Comparison of ENCODE assay signal across 8 mouse cellular contexts in the genomic region with DNA sequence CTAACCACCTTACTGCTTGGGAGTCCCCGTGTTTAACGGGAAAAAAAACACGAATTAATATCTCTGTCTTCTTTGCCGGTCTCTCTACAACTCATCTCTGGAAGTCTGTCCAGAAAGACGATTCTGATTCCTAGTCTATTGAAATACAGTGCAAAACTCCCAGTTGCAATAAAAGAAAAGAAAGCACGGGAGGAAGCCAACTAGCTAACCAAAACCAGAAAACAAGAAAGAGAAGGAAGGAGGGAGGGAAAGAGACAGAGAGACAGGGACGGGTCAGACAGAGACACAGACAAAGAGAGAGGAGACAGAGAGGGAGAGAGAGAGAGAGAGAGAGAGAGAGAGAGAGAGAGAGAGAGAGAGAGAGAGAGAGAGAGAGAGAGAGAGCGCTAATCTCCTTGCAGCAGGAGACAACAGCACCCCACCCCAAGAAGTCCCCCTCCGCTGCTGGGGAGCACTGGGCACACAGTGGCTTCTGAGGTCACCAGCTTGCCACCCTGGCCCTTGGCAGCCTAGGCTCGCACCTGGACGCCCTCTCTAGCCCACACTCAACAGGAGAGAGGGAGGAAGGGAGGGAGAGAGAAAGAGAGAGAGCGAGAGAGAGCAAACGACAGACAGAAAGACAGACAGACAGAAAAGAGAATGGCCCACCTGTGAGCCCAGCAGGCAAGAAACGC.
DNase-seq lines count a peak whose midpoint lies in the region; ATAC-seq lines count a peak whose summit lies in the region.

No protein-coding gene starts in this region.

- peak overlapping the region; percentile 91 for H3K4me2 ChIP-seq in kidney, embryonic 16.5 days (replicated peaks; ENCODE audit: low read depth, low read length)
- H3K4me2 ChIP-seq in forebrain, embryonic 13.5 days, result peak overlapping the region; percentile 71
- peak overlapping the region; percentile 66 for H3K4me2 ChIP-seq in limb, embryonic 12.5 days

- peaks cover 44% of the 10 kb centered on the region for H3K27me3 ChIP-seq in kidney, embryonic 16.5 days (ENCODE audit: insufficient read depth, low read length)
- H3K27me3 ChIP-seq in forebrain, embryonic 13.5 days, result peaks cover 70% of the 10 kb centered on the region
- H3K27me3 ChIP-seq in limb, embryonic 12.5 days, result peaks cover 57% of the 10 kb centered on the region

- no peaks in the 10 kb centered on the region for H3K9me3 ChIP-seq in kidney, embryonic 16.5 days (ENCODE audit: low read length)
- H3K9me3 ChIP-seq in forebrain, embryonic 13.5 days (replicated peaks), result no peaks in the 10 kb centered on the region
- no peaks in the 10 kb centered on the region for H3K9me3 ChIP-seq in limb, embryonic 12.5 days

- peak; percentile 27; the same call in 1 of the 2 replicates for ATAC-seq in kidney, embryonic 16.5 days (ENCODE audit: low FRiP score, low TSS enrichment)
- peak; percentile 46; the same call in 1 of the 2 replicates for ATAC-seq in forebrain, embryonic 13.5 days
- no peak for ATAC-seq in limb, embryonic 12.5 days (ENCODE audit: insufficient number of reproducible peaks, insufficient read depth, low FRiP score, low TSS enrichment, low read depth)

- H3K9ac ChIP-seq in kidney, embryonic 16.5 days (replicated peaks; ENCODE audit: low read length), result peak overlapping the region; percentile 65
- peak overlapping the region; percentile 61 for H3K9ac ChIP-seq in forebrain, embryonic 13.5 days
- peak overlapping the region; percentile 54; the same call in 1 of the 2 replicates for H3K9ac ChIP-seq in limb, embryonic 12.5 days (replicated peaks)

- no peaks in the 10 kb centered on the region for H3K36me3 ChIP-seq in kidney, embryonic 16.5 days (ENCODE audit: insufficient read depth, low read length)
- H3K36me3 ChIP-seq in forebrain, embryonic 13.5 days (ENCODE audit: poor library complexity, severe bottlenecking), result no peaks in the 10 kb centered on the region
- H3K36me3 ChIP-seq in limb, embryonic 12.5 days, result no peaks in the 10 kb centered on the region

- H3K4me1 ChIP-seq in kidney, embryonic 16.5 days (ENCODE audit: insufficient read depth, low read length), result peaks cover 24% of the 10 kb centered on the region
- H3K4me1 ChIP-seq in forebrain, embryonic 13.5 days, result peaks cover 25% of the 10 kb centered on the region
- H3K4me1 ChIP-seq in limb, embryonic 12.5 days (replicated peaks), result peaks cover 21% of the 10 kb centered on the region

- no peak overlapping the region for H3K27ac ChIP-seq in kidney, embryonic 16.5 days (ENCODE audit: low read length)
- H3K27ac ChIP-seq in forebrain, embryonic 13.5 days, result no peak overlapping the region
- no peak overlapping the region for H3K27ac ChIP-seq in limb, embryonic 12.5 days

- WGBS in kidney, embryonic 16.5 days, result under 1% methylated on average over 13 of the region's 14 CpGs
- WGBS in forebrain, embryonic 13.5 days, result 0% methylated on average over 14 of the region's 14 CpGs
- under 1% methylated on average over 14 of the region's 14 CpGs for WGBS in limb, embryonic 12.5 days

- DNase-seq in kidney, postnatal 10 days, result no peak
- DNase-seq in Muller cell, postnatal 12 days (ENCODE audit: inconsistent ontology term), result peak; percentile 17
- DNase-seq in natural killer cell, adult 2 months (ENCODE audit: low spot score in 2 of 2), result peak; percentile 33 to 43
- no peak for DNase-seq in layer of hippocampus, adult 8-10 months (ENCODE audit: low spot score in 2 of 2)
- DNase-seq in adipocyte (ENCODE audit: low spot score), result no peak

- peak overlapping the region; percentile 54 for H3K4me3 ChIP-seq in kidney, embryonic 16.5 days (ENCODE audit: low read length)
- peak overlapping the region; percentile 45 for H3K4me3 ChIP-seq in forebrain, embryonic 13.5 days
- H3K4me3 ChIP-seq in limb, embryonic 12.5 days (replicated peaks), result peak overlapping the region; percentile 40

Comparison
In these comparisons a context has a peak if more than half of its experiments do, and no peak if none do; other contexts are left out.
1. DNase-seq: peak in Muller cell, postnatal 12 days (single experiment) and natural killer cell, adult 2 months (2 of 2); none in kidney, postnatal 10 days (single experiment), layer of hippocampus, adult 8-10 months (0 of 2) and adipocyte (single experiment).
2. Peak in every context shown above with its lines, with median percentiles within 50 percentile points of each other: H3K4me2 ChIP-seq, H3K4me3 ChIP-seq and H3K9ac ChIP-seq.